Mouse (Mus musculus) G1E (cell line): ENCODE measurements around the gene Olfr1440. TPM values are rescaled to one million over a fixed set of nuclear protein-coding genes. Genes with fewer than 3 reads are reported as not detected.

Experiments used
- ATAC-seq: 2 replicates; pipeline ENCODE4 v1.8.0; 2016; ENCODE audit warnings: mild to moderate bottlenecking; ENCODE audit not compliant: insufficient number of reproducible peaks, poor library complexity, low FRiP score, severe bottlenecking; ENCODE audit errors: extremely low read depth
- DNase-seq: peaks from one replicate; pipeline ENCODE4 v3.0.0; 2012; ENCODE audit warnings: low spot score
- H3K27me3 ChIP-seq: 2 replicates; pipeline ENCODE4 v1.6.1; 2012; ENCODE audit warnings: mild to moderate bottlenecking, low read length, inconsistent platforms; ENCODE audit not compliant: insufficient read depth
- H3K36me3 ChIP-seq: replicated peaks from 2 replicates; pipeline ENCODE3; 2012; ENCODE audit warnings: mild to moderate bottlenecking, inconsistent platforms
- H3K4me1 ChIP-seq: 2 replicates; pipeline ENCODE4 v1.6.1; 2012; ENCODE audit warnings: low read depth, low read length, inconsistent platforms, mixed read lengths; ENCODE audit not compliant: insufficient read depth
- H3K4me3 ChIP-seq: 2 replicates; pipeline ENCODE4 v1.5.1; 2012; ENCODE audit warnings: low read depth, mild to moderate bottlenecking, inconsistent platforms, low read length, moderate library complexity, mixed read lengths
- H3K9me3 ChIP-seq: replicated peaks from 2 replicates; pipeline ENCODE4 v1.6.1; 2012; ENCODE audit warnings: inconsistent platforms
- CTCF ChIP-seq: IDR thresholded peaks from 2 replicates; pipeline ENCODE4 v1.5.1; 2012; ENCODE audit warnings: low read depth, low read length, inconsistent platforms, mixed read lengths
- GATA1 ChIP-seq: IDR thresholded peaks from 2 replicates; pipeline ENCODE4 v1.6.1; 2012; ENCODE audit warnings: borderline replicate concordance, low read length, inconsistent platforms, mixed read lengths
- GATA2 ChIP-seq: IDR thresholded peaks from 2 replicates; pipeline ENCODE4 v1.6.1; 2012; ENCODE audit warnings: low read depth, low read length, inconsistent platforms, borderline replicate concordance
- POLR2AphosphoS5 ChIP-seq: IDR thresholded peaks from 2 replicates; pipeline ENCODE4 v1.6.1; 2012; ENCODE audit warnings: low read depth, low read length, inconsistent platforms; ENCODE audit not compliant: insufficient replicate concordance
- TAL1 ChIP-seq: conservative IDR thresholded peaks from 2 replicates; pipeline ENCODE4 v1.6.1; 2012; ENCODE audit warnings: low read depth, low read length, inconsistent platforms, mixed read lengths
- polyA plus RNA-seq: library from polyadenylated mRNA; stranded (reverse); fragments of >175 nt; gene quantifications from 2 replicates; pipeline ENCODE4 v1.2.3, GENCODE M21; 2012
- total RNA-seq, 2 experiments: library from RNA; stranded (forward) in 1 of 2; stranded (reverse) in 1 of 2; fragments of 200-1000 nt in 1 of 2; fragments of >200 nt in 1 of 2; fragmentation: Nextera tagmentation in 1 of 2; gene quantifications; 2 replicates each; pipeline ENCODE4 v1.2.3; 2014 to 2017

Olfr1440 gene
- total RNA-seq (2014; fragmentation: Nextera tagmentation) (not detected in 2 replicates), total RNA-seq (2017) (0.06 and 0.16 TPM in 2 replicates), polyA plus RNA-seq (not detected in 2 replicates)

- no peak within 1 kb of the TSS for H3K4me3 ChIP-seq
- DNase-seq (no peak), ATAC-seq (no peak)
- H3K36me3 ChIP-seq = no peaks in the 10 kb centered on the region
- no peak for TF ChIP-seq GATA2
- TF ChIP-seq CTCF = no peak
- TF ChIP-seq GATA1 = no peak
- TF ChIP-seq TAL1 = no peak
- no peak for TF ChIP-seq POLR2AphosphoS5
- H3K4me1 ChIP-seq = no peaks in the 10 kb centered on the region
- no peaks in the 10 kb centered on the region for H3K9me3 ChIP-seq
- H3K27me3 ChIP-seq = no peaks in the 10 kb centered on the region
Measured at GRCm38 (mm10) chr19:12386979-12387378, at the start of gene Olfr1440. TSS of gene Olfr1440 (plus strand) at chr19:12387279.

- Histone ChIP-seq H3K27me3 (no peaks in the 10 kb centered on the region), H3K4me3 (no peak overlapping the region), H3K4me1 (no peaks in the 10 kb centered on the region), H3K36me3 (no peaks in the 10 kb centered on the region), H3K9me3 (no peaks in the 10 kb centered on the region)
- DNase-seq (no peak), ATAC-seq (no peak)
- TF ChIP-seq TAL1 (no peak), GATA2 (no peak), CTCF (no peak), GATA1 (no peak), POLR2AphosphoS5 (no peak)
Measured at GRCm38 (mm10) chr19:12373004-12373403, 14.1 kb upstream of the Olfr1440 start.

- Histone ChIP-seq H3K27me3 (no peaks in the 10 kb centered on the region), H3K36me3 (no peaks in the 10 kb centered on the region), H3K9me3 (no peaks in the 10 kb centered on the region), H3K4me3 (no peak overlapping the region), H3K4me1 (no peaks in the 10 kb centered on the region)
- no peak for TF ChIP-seq TAL1
- no peak for TF ChIP-seq CTCF
- TF ChIP-seq GATA1 = no peak
- no peak for TF ChIP-seq GATA2
- TF ChIP-seq POLR2AphosphoS5 = no peak
- DNase-seq (no peak), ATAC-seq (no peak)
Measured at GRCm38 (mm10) chr19:12374465-12375025, 12.5 kb upstream of the Olfr1440 start.

GRCm38 (mm10) chr19:12413737-12414136 lies 26.7 kb downstream of the Olfr1440 start:
- Histone ChIP-seq H3K27me3 (no peaks in the 10 kb centered on the region), H3K36me3 (no peaks in the 10 kb centered on the region), H3K9me3 (no peaks in the 10 kb centered on the region), H3K4me1 (no peaks in the 10 kb centered on the region), H3K4me3 (no peak overlapping the region)
- ATAC-seq = no peak
- DNase-seq = no peak
- TF ChIP-seq GATA2 = no peak
- TF ChIP-seq TAL1 = no peak
- no peak for TF ChIP-seq CTCF
- TF ChIP-seq POLR2AphosphoS5 = no peak
- no peak for TF ChIP-seq GATA1

GRCm38 (mm10) chr19:12417361-12417760 lies 30.3 kb downstream of the Olfr1440 start, which contains the start of gene Olfr1441:
TSS of gene Olfr1441 (plus strand) at chr19:12417433.
- TF ChIP-seq GATA1 = no peak
- TF ChIP-seq TAL1 = no peak
- TF ChIP-seq CTCF = no peak
- TF ChIP-seq GATA2 = no peak
- TF ChIP-seq POLR2AphosphoS5 = no peak
- H3K9me3 ChIP-seq = no peaks in the 10 kb centered on the region
- no peak for ATAC-seq

GRCm38 (mm10) chr19:12418312-12418711 lies 31.2 kb downstream of the Olfr1440 start:
- H3K4me1 ChIP-seq = no peaks in the 10 kb centered on the region
- ATAC-seq = no peak
- TF ChIP-seq GATA1 = no peak
- no peak for TF ChIP-seq GATA2
- no peak for TF ChIP-seq TAL1
- no peak for TF ChIP-seq POLR2AphosphoS5
- TF ChIP-seq CTCF = no peak
- H3K36me3 ChIP-seq = no peaks in the 10 kb centered on the region
- H3K4me3 ChIP-seq = no peak overlapping the region
- DNase-seq = no peak
- H3K27me3 ChIP-seq = no peaks in the 10 kb centered on the region
- no peaks in the 10 kb centered on the region for H3K9me3 ChIP-seq

More at GRCm38 (mm10) chr19:12417361-12417760, 30.3 kb downstream of the Olfr1440 start, which contains the start of gene Olfr1441:
- no peak within 1 kb of the TSS for H3K4me3 ChIP-seq
- no peaks in the 10 kb centered on the region for H3K36me3 ChIP-seq
- no peaks in the 10 kb centered on the region for H3K27me3 ChIP-seq
- H3K4me1 ChIP-seq = no peaks in the 10 kb centered on the region
- DNase-seq = no peak
